Mouse (Mus musculus): ENCODE measurements at regions not wholly inside any gene's neighbourhood (a gene's known extent, or its start where the extent isn't known, plus 50 kb on each side); places are given as distances from the start of the nearest gene placed in this dataset.

- DNase-seq (ENCODE audit: low spot score in 2 of 2) = no peak
Measured at GRCm38 (mm10) chr1:52553871-52554270, 53.4 kb upstream of the Nab1 start.

- no peak for DNase-seq (ENCODE audit: low spot score in 2 of 2)
Measured at GRCm38 (mm10) chr1:52565812-52566211, 64.7 kb upstream of the Nemp2 start.

GRCm38 (mm10) chr1:52571674-52572073 lies 58.8 kb upstream of the Nemp2 start:
- DNase-seq (ENCODE audit: low spot score in 2 of 2) = no peak

DNA sequence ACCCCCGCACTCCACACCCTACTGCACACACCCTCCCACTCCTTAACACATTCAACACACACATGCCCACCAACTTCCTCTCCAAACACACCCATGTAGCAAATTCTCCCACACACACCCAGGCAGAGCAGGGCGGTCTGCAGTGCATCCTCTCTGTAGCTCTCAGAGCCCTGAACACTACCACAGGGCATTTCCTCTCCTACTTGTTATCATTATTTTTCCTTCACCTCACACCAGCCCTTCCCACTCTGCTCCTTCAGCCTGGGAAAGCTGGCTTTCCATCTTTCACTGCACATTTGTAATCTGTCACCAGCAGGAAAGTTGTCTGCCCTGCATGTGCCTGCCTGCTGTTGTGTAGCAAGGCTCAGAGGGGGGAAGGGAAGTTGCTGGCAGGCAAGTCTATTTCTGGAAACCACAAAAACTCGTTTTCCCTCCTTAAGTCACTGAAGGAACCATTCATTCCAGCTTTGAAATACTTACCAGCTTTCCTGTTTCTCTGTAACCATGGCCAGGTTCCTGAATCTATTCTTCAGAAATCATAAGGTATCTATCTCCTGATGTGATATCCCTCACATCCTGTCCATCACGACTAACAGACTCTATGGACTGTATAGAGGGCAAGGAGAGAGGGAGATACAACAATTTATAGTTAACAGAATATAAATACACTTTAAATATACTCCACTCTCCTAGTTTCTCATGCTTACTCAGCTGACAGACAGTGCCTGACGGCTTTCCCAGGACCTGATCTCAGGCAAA lies 52.0 kb upstream of the Nemp2 start:
- peak; percentile 42 to 65 for DNase-seq (ENCODE audit: low spot score in 2 of 2)

DNA sequence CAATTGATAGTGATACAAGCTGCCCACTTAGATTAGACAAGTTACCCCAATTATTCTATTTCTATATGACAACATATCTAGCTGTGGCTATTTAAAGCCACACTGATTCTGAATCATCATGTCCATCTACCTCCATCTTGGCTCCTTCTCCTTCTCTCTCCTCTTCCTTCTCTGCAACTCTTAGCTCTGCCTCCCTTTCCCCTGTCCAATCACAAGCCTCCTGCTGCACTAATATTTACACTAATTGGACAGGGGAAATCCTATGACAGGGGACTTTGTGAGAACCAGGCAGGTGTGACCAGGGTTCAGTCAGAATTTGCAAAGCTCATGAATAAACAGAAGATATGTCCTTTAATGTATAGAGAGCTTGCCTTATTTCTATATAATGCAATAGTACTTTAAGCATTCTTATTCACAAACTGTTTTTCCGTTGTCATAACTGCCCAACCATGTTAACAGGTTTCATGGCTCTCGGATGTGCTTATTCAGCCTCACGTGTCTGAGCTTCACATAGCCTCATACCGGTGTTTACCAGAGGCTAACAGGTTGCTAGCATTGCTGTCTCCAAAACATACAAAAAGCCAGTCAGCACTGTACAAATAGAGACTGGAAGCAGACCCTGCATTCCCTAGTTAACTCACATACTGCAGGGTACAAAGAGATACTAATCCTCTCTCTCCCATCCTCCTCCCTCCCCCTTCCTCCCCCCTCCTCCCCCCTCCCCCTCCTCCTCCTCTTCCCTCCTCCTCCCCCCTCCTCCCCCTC lies 50.2 kb upstream of the Nemp2 start:
- no peak for DNase-seq (ENCODE audit: low spot score in 2 of 2)
